Mouse (Mus musculus): ENCODE measurements around the gene Kncn.

Gene Kncn

DNA sequence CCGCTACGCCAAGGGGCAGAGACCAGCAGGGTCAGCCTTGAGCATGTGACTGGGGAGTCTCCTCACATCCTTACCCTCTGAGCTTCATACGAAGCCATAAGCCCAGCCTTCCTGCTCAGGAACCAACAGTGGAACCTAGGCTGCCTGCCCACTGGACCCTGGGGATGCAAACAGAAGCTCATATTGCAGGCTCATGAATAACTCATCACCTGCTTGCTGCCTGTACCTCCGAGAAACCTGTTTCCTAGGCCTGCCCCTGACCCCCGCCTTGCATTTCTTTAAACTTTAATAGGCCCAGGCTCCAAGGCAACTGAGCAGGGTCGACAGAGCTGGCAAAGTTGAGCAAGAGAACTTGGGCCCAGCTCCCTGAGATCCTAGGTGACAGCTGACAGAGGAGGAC lies at the start of gene Kncn:
TSS of gene Kncn (plus strand) at position 379 of the 400 bp plus-strand sequence.
- no peak for DNase-seq

- DNase-seq = no peak
Measured at GRCm38 (mm10) chr4:115835576-115835975, 48.6 kb upstream of the Kncn start.

DNA sequence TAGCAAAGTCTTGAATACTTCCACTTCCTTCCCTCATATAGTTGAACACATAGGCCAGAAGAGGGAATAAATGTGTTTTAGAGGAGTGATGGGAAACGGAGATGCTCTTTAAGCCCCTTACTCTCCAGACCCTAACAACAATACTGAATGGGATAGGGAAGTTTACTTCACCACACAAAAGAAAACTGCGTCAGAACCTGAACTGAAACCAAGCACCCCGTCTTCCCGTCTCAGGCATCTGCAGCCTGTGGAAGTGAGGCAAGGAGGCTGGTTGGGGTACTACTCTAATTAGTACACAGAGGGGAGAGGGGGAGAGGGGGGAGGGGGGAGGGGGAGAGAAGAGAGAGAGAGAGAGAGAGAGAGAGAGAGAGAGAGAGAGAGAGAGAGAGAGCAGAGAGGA lies 46.0 kb upstream of the Kncn start:
- DNase-seq = peak; percentile 15 to 23

DNA sequence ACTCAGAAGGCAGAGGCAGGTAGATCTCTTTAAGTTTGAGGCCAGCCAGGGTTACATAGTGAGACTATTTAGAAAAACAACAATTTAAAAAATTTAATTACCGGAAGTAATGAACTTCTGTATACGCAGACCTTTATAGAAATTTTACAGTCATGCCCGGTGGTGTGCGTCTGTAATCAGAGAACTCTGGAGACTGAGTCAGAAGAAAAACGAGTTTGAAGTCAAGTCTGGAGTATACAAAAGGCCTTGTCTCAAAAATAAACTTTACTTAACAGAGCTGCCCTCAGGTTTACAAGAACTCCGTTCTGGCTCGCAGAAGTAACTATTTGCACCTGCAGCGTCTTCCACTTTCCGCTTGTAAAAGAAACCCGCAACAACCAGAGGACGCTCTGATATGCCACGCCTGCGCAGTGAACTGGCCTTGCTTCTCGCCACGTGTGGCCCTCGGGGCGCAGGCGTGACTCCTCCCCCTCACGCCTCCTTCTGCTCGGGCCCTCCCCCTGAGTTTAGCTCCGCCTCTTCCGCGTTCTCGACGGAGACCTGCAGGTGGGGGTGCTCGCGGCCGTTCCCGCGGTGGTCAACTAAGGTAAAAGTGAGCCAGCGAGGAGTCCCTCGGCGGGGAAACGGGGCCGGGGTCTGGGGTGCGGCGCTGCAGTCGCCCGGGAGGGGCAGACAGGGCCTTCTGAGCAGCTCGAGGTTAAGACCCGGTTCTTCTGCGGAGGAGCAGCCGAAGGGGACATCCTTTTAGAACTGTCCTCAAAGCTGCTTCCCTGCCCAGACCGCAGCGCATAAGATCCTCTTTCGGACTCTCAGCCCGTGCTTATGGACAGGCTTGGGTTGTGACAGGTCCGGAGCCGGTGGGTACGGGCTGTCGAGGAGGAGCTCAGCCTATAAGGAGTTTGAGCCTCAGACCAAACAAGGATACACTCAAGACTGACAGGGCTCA lies 45.2 kb upstream of the Kncn start, which contains the start of gene Mknk1:
TSS of gene Mknk1 (plus strand) at position 503 of the 946 bp plus-strand sequence.
- peak; percentile 96 to 97 for DNase-seq

GRCm38 (mm10) chr4:115839956-115840355 lies 44.2 kb upstream of the Kncn start:
- DNase-seq = no peak

GRCm38 (mm10) chr4:115840842-115841241 lies 43.4 kb upstream of the Kncn start:
- DNase-seq = no peak

- DNase-seq = no peak
Measured at GRCm38 (mm10) chr4:115846656-115847055, 37.5 kb upstream of the Kncn start.

GRCm38 (mm10) chr4:115847377-115847776 lies 36.8 kb upstream of the Kncn start:
- DNase-seq = peak; percentile 19 to 31

- no peak for DNase-seq
Measured at GRCm38 (mm10) chr4:115848083-115848482, 36.1 kb upstream of the Kncn start.

DNA sequence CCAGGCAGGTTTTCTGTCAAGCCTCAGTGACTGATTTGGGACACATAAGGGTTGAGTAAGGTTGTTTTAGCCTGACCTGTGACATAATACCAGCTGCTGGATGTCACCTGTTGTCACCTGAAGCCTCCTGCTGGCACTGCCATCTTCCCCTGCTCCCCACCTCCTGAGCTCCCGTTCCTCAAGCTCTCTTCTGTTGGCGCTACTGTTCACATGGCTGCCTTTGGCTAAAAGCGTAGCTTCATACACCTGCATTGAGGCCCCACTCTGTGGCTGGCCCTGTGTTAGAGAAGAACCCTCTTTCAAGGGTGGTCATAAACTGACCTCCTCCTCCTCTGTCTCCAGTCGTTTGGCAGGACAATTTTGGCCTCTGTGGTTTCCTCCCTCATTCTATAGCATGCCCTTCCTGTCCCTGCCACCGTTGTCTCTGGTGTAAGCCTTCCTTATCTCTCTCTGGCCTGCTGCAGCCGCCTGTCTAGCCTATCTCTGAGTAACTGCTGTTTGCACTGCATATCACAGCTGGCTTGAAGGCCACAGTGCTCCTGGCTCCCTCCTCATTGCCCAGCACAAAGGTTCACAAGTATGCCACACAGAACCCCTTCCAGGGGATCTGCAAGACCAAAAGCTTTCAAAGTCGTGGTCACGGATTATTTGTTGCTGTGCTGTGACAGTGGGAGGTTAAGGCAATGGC lies 35.1 kb upstream of the Kncn start:
- no peak for DNase-seq

GRCm38 (mm10) chr4:115850111-115850510 lies 34.1 kb upstream of the Kncn start:
- no peak for DNase-seq

- no peak for DNase-seq
Measured at GRCm38 (mm10) chr4:115850631-115851030, 33.6 kb upstream of the Kncn start.

DNA sequence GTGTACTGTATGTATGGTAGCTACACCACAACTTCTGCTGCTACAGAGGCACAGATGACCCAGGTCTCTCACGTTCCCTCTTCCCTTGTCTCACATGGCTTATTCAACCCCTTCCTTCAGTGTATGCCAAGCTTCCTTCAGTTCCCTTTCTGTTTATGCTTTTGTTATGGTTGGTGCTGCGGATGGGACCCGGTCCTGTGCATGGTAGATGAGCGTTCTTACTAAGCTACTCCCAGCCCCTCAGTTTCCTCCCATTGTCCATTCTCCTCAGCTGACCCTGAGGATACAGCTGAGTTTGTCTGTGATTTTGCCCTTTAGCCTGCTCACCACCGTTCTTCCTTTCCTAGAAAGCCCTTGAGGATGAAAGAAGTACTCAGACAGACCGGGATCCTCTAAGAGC lies 32.6 kb upstream of the Kncn start:
- DNase-seq = no peak

GRCm38 (mm10) chr4:115855100-115855499 lies 29.1 kb upstream of the Kncn start:
- no peak for DNase-seq

- no peak for DNase-seq
Measured at GRCm38 (mm10) chr4:115855609-115856008, 28.6 kb upstream of the Kncn start.

- no peak for DNase-seq
Measured at GRCm38 (mm10) chr4:115856282-115856681, 27.9 kb upstream of the Kncn start.

DNA sequence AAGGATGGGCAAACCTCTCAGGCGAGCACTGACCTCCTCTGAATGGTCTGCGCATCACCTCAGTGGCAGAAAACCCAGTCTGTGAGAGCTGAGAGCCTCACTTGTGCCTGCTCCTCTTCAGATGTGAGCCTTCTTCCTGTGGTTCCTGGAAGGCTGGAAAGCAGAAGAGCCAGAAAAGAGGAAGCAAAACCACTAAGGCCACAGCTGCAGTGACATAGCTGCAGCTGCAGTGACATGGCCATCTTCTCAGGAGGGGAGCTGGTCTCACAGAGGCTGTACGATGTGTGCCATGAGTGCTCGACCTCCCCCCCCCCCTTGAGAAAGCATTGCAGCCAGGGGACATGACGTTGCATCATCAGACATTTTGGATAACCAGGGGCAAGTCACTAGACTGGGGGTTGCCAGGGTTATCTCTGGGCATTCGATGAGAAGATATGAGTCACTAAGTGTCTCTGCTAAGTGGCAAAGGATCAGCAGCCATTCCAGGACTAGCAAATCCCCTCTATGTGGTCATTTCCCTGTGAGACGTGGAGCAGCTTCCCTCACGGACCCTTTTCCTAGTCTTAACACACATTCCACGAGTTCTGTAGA lies 26.8 kb upstream of the Kncn start:
- peak; percentile 9 to 12 for DNase-seq

- no peak for DNase-seq
Measured at GRCm38 (mm10) chr4:115863352-115863751, 20.8 kb upstream of the Kncn start.

DNA sequence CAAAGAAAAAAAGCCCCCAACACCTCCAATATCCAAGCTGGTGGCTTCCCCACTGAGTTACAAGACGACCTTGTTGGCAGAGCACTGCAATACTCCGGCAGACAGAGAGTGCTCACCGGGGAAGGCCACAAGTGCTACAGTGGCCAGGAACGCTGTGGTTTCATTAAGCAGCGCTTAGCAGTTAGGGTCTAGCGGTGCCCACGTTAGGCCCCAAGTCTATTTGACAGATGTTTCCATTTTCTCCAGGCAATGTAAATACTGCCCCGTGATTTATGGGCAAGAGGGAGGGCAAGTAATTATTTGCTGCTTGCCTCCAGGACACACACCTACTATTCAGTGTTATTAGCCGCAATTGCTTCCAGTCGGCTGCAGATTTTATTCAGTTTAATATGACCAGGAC lies 20.3 kb upstream of the Kncn start:
- DNase-seq = no peak

- DNase-seq = no peak
Measured at GRCm38 (mm10) chr4:115869512-115870210, 14.5 kb upstream of the Kncn start.

- DNase-seq = no peak
Measured at GRCm38 (mm10) chr4:115873231-115873630, 11.0 kb upstream of the Kncn start.

GRCm38 (mm10) chr4:115878216-115878678 lies 6.0 kb upstream of the Kncn start:
- DNase-seq = no peak

GRCm38 (mm10) chr4:115878828-115879227 lies 5.4 kb upstream of the Kncn start:
- DNase-seq = no peak

All from B cell, adult 2 months (primary cell).